Mouse (Mus musculus) midbrain, embryonic 12.5 days (tissue): Measurements from ENCODE around the gene Tmem236. TPM values are rescaled to one million over a fixed set of nuclear protein-coding genes. Genes with fewer than 3 reads are reported as not detected.

ENCODE experiments used
- ATAC-seq: fragments of 200-750 bp; cut with Nextera tagmentation; 2 replicates; pipeline ENCODE4 v1.8.0; 2017; ENCODE audit warnings: low read depth, moderate TSS enrichment, moderate library complexity; ENCODE audit not compliant: low FRiP score
- H3K27ac ChIP-seq: fragments of 300-500 bp; sonication (generic); replicated peaks from 2 replicates; pipeline ENCODE4 v1.5.1; 2016; ENCODE audit warnings: mild to moderate bottlenecking
- H3K27me3 ChIP-seq: fragments of 300-500 bp; sonication (generic); 2 replicates; pipeline ENCODE4 v1.6.1; 2016; ENCODE audit warnings: mild to moderate bottlenecking
- H3K36me3 ChIP-seq: fragments of 300-500 bp; sonication (generic); 2 replicates; pipeline ENCODE4 v1.6.1; 2016
- H3K4me1 ChIP-seq: fragments of 300-500 bp; sonication (generic); 2 replicates; pipeline ENCODE4 v1.6.1; 2016
- H3K4me2 ChIP-seq: fragments of 300-500 bp; sonication (generic); replicated peaks from 2 replicates; pipeline ENCODE4 v1.6.1; 2016; ENCODE audit warnings: mild to moderate bottlenecking, moderate library complexity
- H3K4me3 ChIP-seq: fragments of 300-500 bp; sonication (generic); 2 replicates; pipeline ENCODE4 v1.5.1; 2016; ENCODE audit warnings: mild to moderate bottlenecking
- H3K9ac ChIP-seq: fragments of 300-500 bp; sonication (generic); replicated peaks from 2 replicates; pipeline ENCODE4 v1.6.1; 2016; ENCODE audit warnings: mild to moderate bottlenecking, moderate library complexity
- H3K9me3 ChIP-seq: fragments of 300-500 bp; sonication (generic); 2 replicates; pipeline ENCODE4 v1.6.1; 2016; ENCODE audit warnings: mild to moderate bottlenecking
- WGBS: fragments of 180-500 bp; shearing (Covaris S2); methylation state at CpG from one replicate; pipeline ENCODE4 v1.1.7; 2016; 5-methylcytosine and 5-hydroxymethylcytosine counted together
- polyA plus RNA-seq: library from polyadenylated mRNA; unstranded; fragments of >200 nt; fragmentation: Nextera tagmentation; extraction: Ambion mirVana; gene quantifications from 2 replicates; pipeline ENCODE4 v1.2.1, GENCODE M21; 2016

Gene Tmem236
- 0.05 TPM in 1 of 2 replicates, not detected in the other for polyA plus RNA-seq

DNA sequence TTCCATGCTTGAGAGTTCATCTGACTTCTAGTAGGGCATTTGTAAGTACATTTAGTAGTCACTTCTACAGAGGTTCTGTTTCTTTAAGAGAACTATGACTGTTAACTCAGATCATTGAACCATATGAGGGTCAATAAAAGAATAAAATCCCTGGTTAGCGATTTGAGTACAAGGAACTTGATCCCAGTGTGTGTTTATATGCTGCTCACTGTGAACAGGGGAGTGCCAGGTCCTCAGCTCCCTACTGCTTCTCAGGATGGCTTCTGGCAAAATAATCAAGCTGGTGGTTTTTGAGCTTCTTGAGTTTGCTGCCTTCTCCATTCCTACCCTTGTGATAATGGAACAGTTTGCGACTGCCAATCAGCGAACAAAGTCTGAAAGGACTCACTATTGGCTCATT lies at the start of gene Tmem236:
Gene Tmem236 (plus strand): TSS at position 190 of the 400 bp plus-strand sequence.
- 79% methylated on average over 3 of the region's 3 CpGs for WGBS
- ATAC-seq = no peak
- Histone ChIP-seq H3K4me1 (no peaks in the 10 kb centered on the region), H3K9ac (no peak within 1 kb of the TSS), H3K4me3 (no peak within 1 kb of the TSS), H3K27me3 (no peaks in the 10 kb centered on the region), H3K4me2 (no peak within 1 kb of the TSS), H3K9me3 (no peaks in the 10 kb centered on the region), H3K36me3 (no peaks in the 10 kb centered on the region), H3K27ac (no peak within 1 kb of the TSS)

DNA sequence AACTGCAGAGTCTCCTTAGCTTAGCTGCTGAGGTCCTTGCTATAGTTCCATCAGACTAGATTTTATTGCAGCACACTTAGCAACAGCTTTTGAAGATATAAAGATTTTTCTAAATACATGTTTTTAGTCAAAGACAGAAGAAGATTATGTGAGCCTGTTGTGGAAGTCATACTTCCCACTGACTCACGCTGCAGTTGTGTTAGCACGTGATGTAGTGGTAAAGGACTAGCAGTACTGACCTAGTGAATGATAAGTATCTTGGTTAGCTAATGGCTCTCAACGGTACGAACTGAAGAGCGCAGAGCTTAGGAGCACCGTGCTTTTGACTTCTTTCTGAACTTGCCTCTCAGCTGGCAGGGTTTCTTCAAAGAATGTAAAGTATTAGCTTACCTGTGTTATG lies 47.9 kb upstream of the Tmem236 start:
- Histone ChIP-seq H3K4me3 (no peak overlapping the region), H3K4me2 (no peak overlapping the region), H3K9me3 (no peaks in the 10 kb centered on the region), H3K36me3 (peaks cover 26% of the 10 kb centered on the region), H3K27me3 (no peaks in the 10 kb centered on the region; the same call in 1 of the 2 replicates), H3K4me1 (0 out of 2 replicates have a peak, but pooled peaks cover 5% of the 10 kb centered on the region), H3K9ac (no peak overlapping the region), H3K27ac (no peak overlapping the region)
- no peak for ATAC-seq
- WGBS = 91% methylated on average over 6 of the region's 6 CpGs

DNA sequence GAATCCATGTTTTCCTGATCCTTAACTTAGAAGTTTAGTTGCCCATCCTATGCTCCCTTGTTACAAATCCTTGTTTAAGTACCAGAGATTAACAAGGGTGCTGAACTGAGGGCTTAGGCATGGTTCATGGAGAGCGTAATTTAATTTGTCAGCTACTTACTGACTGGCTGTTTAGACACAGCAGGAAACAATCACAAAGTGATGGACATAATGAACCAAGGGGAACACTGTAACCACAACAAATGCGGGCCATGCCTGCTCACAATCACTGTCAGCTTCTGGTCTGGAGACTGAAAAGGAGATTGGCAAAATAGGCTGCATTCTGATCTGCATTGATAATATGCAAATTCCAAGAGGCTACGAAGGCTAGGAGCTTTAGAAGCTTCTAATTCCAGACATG lies 46.7 kb upstream of the Tmem236 start:
- Histone ChIP-seq H3K4me2 (no peak overlapping the region), H3K36me3 (peaks cover 35% of the 10 kb centered on the region), H3K9me3 (no peaks in the 10 kb centered on the region), H3K27me3 (no peaks in the 10 kb centered on the region; the same call in 1 of the 2 replicates), H3K9ac (no peak overlapping the region), H3K4me3 (no peak overlapping the region), H3K27ac (no peak overlapping the region), H3K4me1 (0 out of 2 replicates have a peak, but pooled peaks cover 5% of the 10 kb centered on the region)
- ATAC-seq = peak; percentile 91
- WGBS = 36% methylated on average over 3 of the region's 3 CpGs

DNA sequence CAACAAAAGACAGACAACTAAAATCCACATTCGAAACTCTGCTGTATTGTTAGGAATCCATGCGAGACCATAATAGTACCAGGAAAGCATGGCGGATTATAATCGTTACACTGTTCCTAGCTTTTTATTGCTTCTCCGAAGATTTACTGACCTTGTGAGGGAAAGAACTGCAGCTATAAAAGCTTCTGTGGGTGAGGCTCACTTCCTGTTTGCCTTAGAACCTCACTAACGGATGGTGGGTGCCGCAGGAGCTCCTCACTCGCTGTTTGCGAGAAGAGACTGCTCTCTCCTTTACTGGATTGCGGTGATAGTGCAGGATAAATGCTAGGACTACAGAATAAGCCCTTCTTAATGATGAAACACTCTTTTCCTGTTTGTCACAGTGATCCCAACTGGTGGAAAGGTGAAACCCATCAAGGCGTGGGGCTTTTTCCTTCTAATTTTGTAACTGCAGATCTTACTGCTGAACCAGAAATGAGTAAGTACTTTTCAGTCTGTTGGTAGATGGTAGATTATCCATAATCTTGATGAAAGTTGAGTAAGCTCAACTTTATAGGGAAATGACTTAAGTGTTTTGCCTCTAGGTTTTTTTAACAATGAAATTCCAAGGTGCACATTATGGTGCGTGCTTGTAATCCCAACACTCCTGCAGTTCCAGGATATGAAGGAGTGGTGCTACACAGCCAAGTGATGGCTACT lies 43.5 kb upstream of the Tmem236 start:
- H3K4me1 ChIP-seq = 0 out of 2 replicates have a peak, but pooled peaks cover 5% of the 10 kb centered on the region
- peaks cover 34% of the 10 kb centered on the region for H3K36me3 ChIP-seq
- H3K4me3 ChIP-seq = no peak overlapping the region
- H3K27ac ChIP-seq = no peak overlapping the region
- no peak overlapping the region for H3K4me2 ChIP-seq
- no peak overlapping the region for H3K9ac ChIP-seq
- no peaks in the 10 kb centered on the region for H3K27me3 ChIP-seq
- WGBS = 92% methylated on average over 12 of the region's 12 CpGs
- no peak for ATAC-seq
- no peaks in the 10 kb centered on the region for H3K9me3 ChIP-seq

DNA sequence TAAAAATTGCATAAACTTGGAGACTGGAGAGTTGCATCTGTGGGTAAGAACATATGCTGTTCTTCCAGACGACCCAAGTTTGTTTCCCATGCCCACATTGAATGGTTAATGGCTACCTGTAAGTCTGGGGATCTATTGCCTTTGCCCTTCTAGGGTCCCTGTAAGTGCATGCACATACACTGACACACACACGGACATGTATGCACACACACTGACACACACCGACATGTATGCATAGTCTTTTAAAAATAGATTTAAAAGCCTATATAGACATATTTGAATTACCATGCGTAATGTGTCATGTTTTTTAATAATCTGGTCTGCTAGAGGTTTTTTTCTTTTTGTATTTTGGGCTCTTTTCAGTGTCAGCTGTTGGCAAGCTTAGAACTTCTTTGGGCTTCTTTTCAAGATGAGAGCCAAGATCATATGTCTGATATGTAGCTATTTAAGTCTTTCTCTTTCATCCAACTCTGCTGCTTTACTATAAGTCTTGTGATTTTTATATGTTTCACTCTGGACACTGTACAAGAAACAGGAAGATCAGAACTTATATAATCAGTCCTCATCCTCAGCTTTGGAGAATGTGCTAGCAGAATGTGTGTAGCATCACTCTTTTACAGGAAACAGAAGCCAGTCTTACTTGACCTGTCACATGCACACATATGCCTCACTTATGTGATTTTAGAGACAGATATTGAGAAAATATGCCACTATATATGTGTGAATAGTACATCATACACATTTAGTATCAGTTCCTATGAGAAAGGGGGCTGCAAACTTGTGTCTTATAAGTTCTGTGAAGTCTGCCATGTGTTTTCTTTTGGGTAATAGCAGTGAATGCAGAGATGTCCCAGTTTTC lies 41.6 kb upstream of the Tmem236 start:
- WGBS = 93% methylated on average over 4 of the region's 4 CpGs
- no peak overlapping the region for H3K9ac ChIP-seq
- H3K36me3 ChIP-seq = peaks cover 34% of the 10 kb centered on the region

DNA sequence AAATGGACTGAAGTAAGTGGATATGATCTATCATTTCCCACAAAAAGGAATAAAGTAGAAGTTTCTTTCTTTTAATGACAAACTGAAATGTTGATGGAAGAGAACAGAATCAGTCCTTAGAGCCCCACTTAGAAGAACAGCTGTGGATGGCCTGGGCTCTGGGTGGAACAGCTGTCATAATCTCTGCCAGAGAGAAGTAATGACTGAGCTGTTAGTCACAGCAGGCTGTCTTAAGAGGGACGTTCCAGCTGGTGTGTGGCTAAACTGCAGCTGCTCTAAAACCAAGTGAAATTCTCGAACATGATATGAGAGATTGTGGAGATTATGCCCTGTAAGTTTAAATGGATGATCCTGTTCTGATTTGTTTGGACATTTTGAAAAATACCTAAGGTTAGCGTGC lies 37.4 kb upstream of the Tmem236 start:
- no peak; the same call in 1 of the 2 replicates for ATAC-seq
- Histone ChIP-seq H3K4me2 (no peak overlapping the region), H3K4me1 (no peaks in the 10 kb centered on the region), H3K27me3 (no peaks in the 10 kb centered on the region), H3K36me3 (peaks cover 46% of the 10 kb centered on the region), H3K4me3 (no peak overlapping the region), H3K9me3 (no peaks in the 10 kb centered on the region), H3K9ac (no peak overlapping the region), H3K27ac (no peak overlapping the region)
- WGBS = 69% methylated on average over 3 of the region's 3 CpGs

More for the DNA sequence above, 41.6 kb upstream of the Tmem236 start:
- 0 out of 2 replicates have a peak, but pooled peaks cover 1% of the 10 kb centered on the region for H3K4me1 ChIP-seq
- H3K9me3 ChIP-seq = no peaks in the 10 kb centered on the region
- no peak for ATAC-seq
- H3K27ac ChIP-seq = no peak overlapping the region
- no peak overlapping the region for H3K4me3 ChIP-seq
- H3K27me3 ChIP-seq = no peaks in the 10 kb centered on the region
- H3K4me2 ChIP-seq = no peak overlapping the region

DNA sequence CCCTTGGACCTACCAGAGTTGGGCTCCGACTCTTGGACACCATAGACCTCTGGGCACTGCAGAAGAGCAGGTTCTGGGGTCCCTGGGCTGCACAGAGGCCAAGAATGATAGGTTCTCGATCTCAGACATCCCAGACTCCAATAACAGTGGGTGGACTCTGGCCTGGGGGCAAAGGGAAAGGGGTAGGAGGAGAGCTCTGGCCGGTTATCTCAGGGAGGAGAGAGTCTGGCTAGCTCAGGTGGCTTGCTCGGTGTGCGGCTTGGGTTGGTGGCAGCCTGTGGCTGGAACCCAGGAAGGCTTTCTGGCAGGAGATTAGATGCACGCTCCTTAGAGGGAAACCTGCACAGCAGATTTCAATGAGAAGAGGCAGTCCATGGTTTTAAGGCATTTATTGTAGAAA lies 34.7 kb upstream of the Tmem236 start:
- H3K36me3 ChIP-seq = peaks cover 57% of the 10 kb centered on the region
- no peak overlapping the region for H3K9ac ChIP-seq
- H3K4me2 ChIP-seq = no peak overlapping the region
- H3K9me3 ChIP-seq = no peaks in the 10 kb centered on the region
- H3K4me3 ChIP-seq = no peak overlapping the region
- no peak for ATAC-seq
- H3K27ac ChIP-seq = no peak overlapping the region
- WGBS = 73% methylated on average over 6 of the region's 6 CpGs
- H3K4me1 ChIP-seq = no peaks in the 10 kb centered on the region
- H3K27me3 ChIP-seq = no peaks in the 10 kb centered on the region

DNA sequence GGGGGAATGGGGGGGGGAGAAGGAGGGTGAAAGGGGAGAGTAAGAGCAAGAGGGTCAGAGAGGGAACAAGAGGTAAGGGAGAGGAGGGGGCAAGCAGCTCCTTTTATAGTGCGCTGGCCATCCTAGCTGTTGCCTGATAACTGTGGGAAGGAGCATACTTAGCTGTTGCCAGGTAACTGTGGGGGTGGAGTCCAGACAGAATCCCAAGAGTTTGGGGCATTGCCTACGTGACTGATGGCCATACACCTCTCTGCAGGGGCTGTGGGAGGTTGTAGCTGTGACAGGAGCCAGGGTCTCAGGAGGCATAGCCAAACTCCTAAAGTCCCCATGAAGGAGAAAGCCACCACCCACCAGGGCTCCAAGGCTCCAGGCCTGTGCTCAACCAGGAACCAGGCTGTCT lies 34.3 kb upstream of the Tmem236 start:
- Histone ChIP-seq H3K4me3 (no peak overlapping the region), H3K27ac (no peak overlapping the region), H3K4me2 (no peak overlapping the region), H3K4me1 (no peaks in the 10 kb centered on the region), H3K9ac (no peak overlapping the region), H3K36me3 (peaks cover 61% of the 10 kb centered on the region), H3K27me3 (no peaks in the 10 kb centered on the region), H3K9me3 (no peaks in the 10 kb centered on the region)
- no peak for ATAC-seq
- WGBS = 32% methylated on average over 2 of the region's 2 CpGs

DNA sequence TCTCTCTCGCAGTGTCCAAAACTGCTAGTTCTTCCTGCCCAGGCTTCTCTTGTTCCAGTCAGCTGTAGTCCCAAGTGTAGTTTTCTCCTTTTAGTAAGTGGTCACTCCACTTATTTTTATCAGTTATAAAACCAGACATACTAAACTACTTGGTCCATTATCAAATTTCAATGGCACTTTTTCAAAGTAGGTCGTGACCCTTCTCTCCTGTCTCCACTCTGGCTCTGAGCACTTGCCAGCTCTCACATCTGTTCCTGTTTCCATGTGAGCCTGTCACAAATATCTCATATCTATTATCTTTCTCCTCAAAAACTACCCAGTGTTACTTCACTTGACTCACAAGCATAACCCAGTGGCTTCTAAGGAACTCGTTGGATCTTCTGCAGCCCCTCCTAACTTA lies 29.0 kb upstream of the Tmem236 start:
- Histone ChIP-seq H3K36me3 (peaks cover 46% of the 10 kb centered on the region), H3K9ac (no peak overlapping the region), H3K9me3 (no peaks in the 10 kb centered on the region), H3K27me3 (no peaks in the 10 kb centered on the region), H3K4me2 (no peak overlapping the region), H3K27ac (no peak overlapping the region), H3K4me1 (no peaks in the 10 kb centered on the region), H3K4me3 (no peak overlapping the region)
- 85% methylated on average over 3 of the region's 3 CpGs for WGBS
- ATAC-seq = no peak

DNA sequence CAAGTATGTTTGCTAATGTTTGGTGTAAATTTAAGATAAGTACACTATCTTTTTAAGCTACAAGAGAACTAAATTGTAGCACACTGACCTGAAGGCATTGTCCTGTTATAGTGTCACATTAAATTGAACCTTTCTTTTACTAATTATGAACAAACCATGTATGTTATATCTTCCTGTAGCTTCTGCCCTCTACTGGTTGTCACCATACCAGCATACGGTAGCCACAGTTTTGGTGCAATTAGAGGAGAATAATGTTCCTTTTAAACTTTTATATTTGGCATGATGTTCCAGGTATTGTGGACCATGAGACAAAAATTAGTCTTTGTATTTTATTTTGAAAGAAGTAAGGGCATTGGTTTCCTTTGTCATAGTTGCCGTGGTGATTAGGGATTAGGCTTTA lies 27.4 kb upstream of the Tmem236 start:
- H3K4me3 ChIP-seq = no peak overlapping the region

DNA sequence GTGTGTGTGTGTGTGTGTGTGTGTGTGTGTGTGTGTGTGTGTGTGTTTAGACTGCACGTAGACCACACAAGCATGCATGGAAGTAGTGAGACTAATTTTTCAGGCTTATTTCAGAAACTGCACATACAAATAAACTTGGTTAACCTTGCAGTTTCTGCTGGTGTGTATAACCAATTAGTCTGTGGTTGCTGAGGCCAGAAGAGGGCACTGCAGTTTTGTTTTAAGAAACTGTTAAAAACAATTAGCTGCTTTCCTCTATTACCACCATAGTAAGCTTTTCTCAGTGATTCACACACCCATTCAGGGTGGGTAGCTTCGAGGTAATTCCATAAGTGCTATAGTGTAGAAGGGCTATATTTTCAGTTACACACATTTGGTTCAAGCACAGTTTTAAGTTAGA lies 23.5 kb upstream of the Tmem236 start:
- Histone ChIP-seq H3K36me3 (peaks cover 9% of the 10 kb centered on the region), H3K4me1 (no peaks in the 10 kb centered on the region), H3K4me2 (no peak overlapping the region), H3K9ac (no peak overlapping the region), H3K27me3 (no peaks in the 10 kb centered on the region), H3K4me3 (no peak overlapping the region), H3K9me3 (no peaks in the 10 kb centered on the region), H3K27ac (no peak overlapping the region)
- WGBS = 83% methylated on average over 2 of the region's 2 CpGs
- ATAC-seq = no peak

More for the DNA sequence above, 27.4 kb upstream of the Tmem236 start:
- H3K9me3 ChIP-seq = no peaks in the 10 kb centered on the region
- H3K4me2 ChIP-seq = no peak overlapping the region
- ATAC-seq = no peak
- 93% methylated on average over 2 of the region's 2 CpGs for WGBS
- no peak overlapping the region for H3K9ac ChIP-seq
- no peak overlapping the region for H3K27ac ChIP-seq
- peaks cover 38% of the 10 kb centered on the region for H3K36me3 ChIP-seq
- no peaks in the 10 kb centered on the region for H3K4me1 ChIP-seq
- H3K27me3 ChIP-seq = no peaks in the 10 kb centered on the region

DNA sequence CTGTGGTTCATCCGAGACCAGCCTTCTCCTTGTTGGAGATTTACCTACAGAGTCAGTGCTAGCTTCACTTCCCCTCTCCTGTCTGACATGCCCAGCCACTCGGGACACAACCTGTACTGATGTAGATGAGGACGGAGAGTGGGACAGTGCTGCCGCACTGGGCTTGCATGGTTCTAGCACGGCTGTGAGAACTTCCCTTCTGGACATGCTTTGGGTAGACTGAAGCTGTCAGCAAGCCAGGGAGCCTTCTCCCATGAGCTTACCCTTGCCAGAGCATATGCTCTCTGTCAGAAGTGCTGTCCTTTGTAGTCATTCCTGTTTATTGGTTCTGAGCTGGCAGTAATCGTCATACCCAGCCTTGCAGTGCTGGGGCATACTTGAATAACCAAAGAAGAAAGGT lies 22.5 kb upstream of the Tmem236 start:
- 0 out of 2 replicates have a peak, but pooled peaks cover 3% of the 10 kb centered on the region for H3K36me3 ChIP-seq
- no peak for ATAC-seq
- H3K4me1 ChIP-seq = no peaks in the 10 kb centered on the region
- no peak overlapping the region for H3K4me2 ChIP-seq
- H3K9me3 ChIP-seq = no peaks in the 10 kb centered on the region
- H3K4me3 ChIP-seq = no peak overlapping the region
- 95% methylated on average over 6 of the region's 6 CpGs for WGBS
- H3K27ac ChIP-seq = no peak overlapping the region
- no peaks in the 10 kb centered on the region for H3K27me3 ChIP-seq
- no peak overlapping the region for H3K9ac ChIP-seq
